Mouse (Mus musculus) liver, embryonic 14.5 days (tissue): Measurements from ENCODE around the gene Plekhh3.

Experiments
- CTCF ChIP-seq: IDR thresholded peaks from 2 replicates; pipeline ENCODE4 v1.5.1; 2016; ENCODE audit warnings: antibody characterized with exemption, low read depth, control low read depth
- EP300 ChIP-seq: IDR thresholded peaks from 2 replicates; pipeline ENCODE4 v1.6.1; 2016; ENCODE audit warnings: antibody characterized with exemption, low read depth

DNA sequence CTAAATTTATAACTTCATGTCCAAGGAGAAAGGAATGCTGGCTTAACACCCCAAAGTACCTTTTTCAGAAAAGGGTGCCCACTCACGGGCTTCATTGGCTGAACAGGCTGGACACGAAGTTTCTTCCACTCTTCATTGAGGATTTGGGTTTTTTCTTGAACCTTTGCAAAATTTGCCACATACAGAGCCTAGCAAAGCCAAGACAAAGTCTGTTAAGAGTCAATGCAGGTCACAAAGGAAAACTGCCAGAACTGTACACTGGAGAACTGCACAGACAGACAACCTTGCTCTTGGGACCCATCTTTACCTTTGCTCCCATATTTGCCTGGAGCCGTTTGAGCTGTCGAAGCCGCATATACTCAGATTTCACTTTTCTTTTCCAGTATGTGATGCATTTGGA is 45.8 kb upstream of the Plekhh3 start:
- TF ChIP-seq CTCF = no peak
- no peak for TF ChIP-seq EP300
